Mouse (Mus musculus): Measurements from ENCODE around the gene Gm10272. TPM values are rescaled to one million over a fixed set of nuclear protein-coding genes. Genes with fewer than 3 reads are reported as not detected.

Gene Gm10272
- polyA plus RNA-seq (2015; fragmentation: Illumina TruSeq; extraction: RNeasy Lipid Tissue Mini Kit (QIAGEN cat#74804); ENCODE audit: insufficient read depth, low replicate concordance), result not detected

DNA sequence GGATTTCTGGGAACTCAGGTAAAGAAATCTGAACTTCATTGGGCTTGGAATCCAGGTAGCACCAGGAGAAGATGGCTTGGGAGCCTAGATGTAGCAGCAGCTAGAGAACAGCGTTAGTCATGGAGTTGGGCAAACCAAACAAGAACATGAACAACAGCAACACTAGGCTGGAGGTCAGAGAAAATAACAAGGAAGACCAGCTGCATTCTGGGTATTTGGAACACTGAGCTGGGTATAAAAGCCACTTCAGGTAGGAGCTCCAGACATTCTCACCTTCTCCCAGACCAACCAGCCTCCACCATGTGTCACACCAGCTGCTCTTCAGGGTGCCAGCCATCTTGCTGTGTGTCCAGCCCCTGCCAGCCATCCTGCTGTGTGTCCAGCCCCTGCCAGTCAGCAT is at the start of gene Gm10272:
TSS of gene Gm10272 (plus strand) at position 301 of the 400 bp plus-strand sequence.

DNA sequence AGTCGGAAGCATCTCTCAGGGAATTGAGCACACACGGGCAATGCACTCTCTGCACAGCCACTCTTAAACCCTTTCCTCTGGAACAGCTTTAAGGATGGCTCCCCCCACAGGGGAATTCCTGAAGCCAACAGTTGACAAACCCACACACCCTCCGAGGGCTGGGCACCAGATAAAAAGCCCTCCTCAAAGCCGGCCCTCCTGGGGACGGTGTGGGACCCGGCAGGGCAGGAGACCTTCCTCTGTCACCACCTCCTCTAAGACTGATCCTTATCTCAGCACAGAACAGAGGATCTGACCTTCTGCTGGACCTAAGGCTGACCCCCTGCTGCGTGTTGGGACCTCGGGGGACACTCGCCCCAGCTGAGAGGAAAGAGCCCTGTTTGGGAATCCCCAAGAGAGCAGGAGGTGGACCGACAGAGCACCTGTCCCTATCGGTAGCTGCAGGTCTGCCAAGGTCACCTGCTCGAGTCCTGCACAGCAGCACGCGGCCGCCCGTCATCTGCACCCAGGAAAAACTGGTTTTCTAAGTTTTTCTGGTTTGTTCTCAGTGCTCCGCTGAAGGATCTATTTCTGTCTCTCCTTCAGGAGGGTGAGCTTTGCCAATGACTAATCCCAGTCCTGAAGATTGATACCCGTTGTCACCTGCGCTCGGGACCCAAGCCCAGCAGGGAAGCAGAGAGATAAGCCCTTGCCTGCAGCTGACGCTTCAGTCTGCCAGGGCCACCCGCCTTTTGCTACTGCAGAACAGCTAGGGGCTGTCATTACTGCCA is 20.3 kb upstream of the Gm10272 start, which contains the start of gene Tspear:
TSS of gene Tspear (plus strand) at position 675 of the 770 bp plus-strand sequence.

DNA sequence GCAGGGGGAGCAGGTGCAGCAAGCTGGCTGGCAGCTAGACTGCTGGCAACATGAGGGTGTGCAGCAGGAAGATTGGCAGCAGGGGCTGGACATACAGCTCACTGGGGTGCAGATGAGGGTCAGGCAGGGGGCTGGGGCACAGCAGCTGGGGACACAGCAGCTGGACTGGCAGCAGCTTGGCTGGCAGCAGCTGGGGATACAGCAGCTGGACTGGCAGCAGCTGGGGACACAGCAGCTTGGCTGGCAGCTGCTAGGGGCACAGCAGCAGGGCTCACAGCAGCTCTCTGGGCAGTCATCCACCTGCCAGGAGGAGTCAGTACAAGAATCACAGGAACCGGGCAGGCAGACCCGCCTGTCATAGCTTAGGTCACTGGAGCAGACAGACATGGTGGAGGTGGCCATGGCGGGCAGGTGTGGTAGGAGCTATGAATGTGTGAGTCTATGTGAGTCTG is 16.0 kb upstream of the Gm10272 start, which contains the start of gene Gm19402:
TSS of gene Gm19402 (minus strand) at position 402 of the 452 bp plus-strand sequence.

DNA sequence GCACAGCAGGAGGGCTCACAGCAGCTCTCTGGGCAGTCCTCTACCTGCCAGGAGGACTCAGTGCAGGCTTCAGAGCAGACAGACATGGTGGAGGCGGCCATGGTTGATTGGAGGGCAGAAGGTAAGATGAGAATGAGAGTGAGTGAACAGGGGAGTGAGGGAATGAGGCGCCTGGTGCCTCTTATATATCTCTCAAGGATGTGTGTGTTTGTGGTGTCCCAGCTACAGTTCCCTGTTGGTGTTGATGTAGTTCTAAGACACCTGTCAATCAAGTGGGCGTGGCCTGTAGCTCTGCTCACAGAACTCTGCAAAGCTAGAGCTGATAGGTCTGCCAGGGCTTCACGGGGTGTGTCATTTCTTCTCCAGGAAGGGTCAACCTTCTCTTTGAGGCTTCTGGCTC is 9.3 kb upstream of the Gm10272 start, which contains the start of gene Gm9508:
TSS of gene Gm9508 (minus strand) at position 101 of the 400 bp plus-strand sequence.

DNA sequence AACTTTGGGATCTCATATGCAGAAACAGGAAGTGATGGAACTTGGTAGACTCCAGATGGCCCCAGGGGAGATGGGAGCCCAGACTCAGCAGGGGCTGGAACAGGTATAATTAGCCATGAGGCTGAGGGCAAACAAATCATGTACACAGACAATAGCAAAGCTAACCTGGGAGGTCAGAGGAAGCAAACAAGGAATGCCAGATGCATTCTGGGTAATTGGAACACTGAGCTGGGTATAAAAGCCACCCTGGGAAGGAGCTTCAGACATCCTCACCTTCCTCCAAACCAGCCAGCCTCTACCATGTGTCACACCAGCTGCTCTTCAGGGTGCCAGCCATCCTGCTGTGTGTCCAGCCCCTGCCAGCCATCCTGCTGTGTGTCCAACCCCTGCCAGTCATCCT is 4.7 kb downstream of the Gm10272 start, which contains the start of gene Gm10024:
TSS of gene Gm10024 (plus strand) at position 301 of the 400 bp plus-strand sequence.

DNA sequence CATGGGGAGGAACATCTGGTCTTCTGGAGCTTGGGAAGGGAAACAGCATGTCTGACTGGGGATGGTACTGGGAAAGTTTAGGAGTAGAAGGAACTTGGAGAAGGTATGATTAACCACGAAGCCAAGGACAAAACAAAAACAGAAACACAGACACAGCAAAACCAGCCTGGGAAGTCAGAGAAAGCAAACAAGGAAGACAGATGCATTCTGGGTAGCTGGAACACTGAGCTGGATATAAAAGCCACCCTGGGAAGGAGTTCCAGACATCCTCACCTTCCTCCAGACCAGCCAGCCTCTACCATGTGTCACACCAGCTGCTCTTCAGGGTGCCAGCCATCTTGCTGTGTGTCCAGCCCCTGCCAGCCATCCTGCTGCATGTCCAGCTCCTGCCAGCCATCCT is 9.1 kb downstream of the Gm10272 start, which contains the start of gene Gm10142:
TSS of gene Gm10142 (plus strand) at position 301 of the 400 bp plus-strand sequence.

DNA sequence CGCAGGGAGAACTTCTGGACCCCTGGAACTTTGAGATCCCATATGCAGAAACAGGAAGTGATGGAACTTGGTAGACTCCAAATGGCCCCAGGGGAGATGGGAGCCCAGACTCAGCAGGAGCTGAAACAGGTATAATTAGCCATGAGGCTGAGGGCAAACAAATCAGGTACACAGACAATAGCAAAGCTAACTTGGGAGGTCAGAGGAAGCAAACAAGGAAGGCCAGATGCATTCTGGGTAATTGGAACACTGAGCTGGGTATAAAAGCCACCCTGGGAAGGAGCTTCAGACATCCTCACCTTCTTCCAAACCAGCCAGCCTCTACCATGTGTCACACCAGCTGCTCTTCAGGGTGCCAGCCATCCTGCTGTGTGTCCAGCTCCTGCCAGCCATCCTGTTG is 13.9 kb downstream of the Gm10272 start, which contains the start of gene Krtap12-1:
TSS of gene Krtap12-1 (plus strand) at position 301 of the 400 bp plus-strand sequence.

DNA sequence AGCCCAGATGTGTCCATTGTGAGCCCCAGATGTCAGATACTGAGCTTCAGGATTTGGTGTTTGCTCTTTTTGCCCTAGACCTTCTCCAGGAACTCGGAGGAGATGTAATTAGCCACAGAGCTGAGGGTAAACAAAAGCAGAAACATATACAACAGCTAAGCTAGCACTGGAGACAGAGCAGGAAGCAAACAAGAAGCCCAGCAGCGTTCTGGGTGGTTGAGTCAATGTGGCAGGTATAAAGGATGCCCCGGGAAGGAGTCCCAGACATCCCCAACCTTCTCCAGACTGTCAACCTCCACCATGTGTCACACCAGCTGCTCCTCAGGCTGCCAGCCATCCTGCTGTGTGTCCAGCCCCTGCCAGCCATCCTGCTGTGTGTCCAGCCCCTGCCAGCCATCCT is 19.8 kb downstream of the Gm10272 start, which contains the start of gene Gm10100:
TSS of gene Gm10100 (plus strand) at position 301 of the 400 bp plus-strand sequence.

DNA sequence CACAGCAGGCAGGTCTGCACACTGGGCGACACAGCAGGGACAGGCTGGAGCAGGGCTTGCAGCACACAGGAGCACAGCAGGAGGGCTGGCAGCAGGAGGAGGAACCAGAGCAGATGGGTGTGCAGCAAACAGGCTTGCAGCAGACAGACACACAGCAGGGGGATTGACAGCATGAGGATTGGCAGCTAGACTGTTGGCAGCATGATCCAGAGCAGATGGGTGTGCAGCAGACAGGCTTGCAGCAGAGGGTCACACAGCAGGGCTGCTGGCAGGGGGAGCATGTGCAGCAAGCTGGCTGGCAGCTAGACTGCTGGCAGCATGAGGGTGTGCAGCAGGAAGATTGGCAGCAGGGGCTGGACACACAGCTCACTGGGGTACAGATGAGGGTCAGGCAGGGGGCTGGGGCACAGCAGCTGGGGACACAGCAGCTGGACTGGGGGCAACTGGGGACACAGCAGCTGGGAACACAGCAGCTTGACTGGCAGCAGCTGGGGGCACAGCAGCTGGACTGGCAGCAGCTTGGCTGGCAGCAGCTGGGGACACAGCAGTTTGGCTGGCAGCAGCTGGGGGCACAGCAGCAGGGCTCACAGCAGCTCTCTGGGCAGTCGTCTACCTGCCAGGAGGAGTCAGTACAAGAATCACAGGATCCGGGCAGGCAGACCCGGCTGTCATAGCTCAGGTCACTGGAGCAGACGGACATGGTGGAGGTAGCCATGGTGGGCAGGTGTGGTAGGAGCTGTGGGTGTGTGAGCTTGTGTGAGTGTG is 35.7 kb downstream of the Gm10272 start, which contains the start of gene Gm18596:
TSS of gene Gm18596 (minus strand) at position 715 of the 765 bp plus-strand sequence.

DNA sequence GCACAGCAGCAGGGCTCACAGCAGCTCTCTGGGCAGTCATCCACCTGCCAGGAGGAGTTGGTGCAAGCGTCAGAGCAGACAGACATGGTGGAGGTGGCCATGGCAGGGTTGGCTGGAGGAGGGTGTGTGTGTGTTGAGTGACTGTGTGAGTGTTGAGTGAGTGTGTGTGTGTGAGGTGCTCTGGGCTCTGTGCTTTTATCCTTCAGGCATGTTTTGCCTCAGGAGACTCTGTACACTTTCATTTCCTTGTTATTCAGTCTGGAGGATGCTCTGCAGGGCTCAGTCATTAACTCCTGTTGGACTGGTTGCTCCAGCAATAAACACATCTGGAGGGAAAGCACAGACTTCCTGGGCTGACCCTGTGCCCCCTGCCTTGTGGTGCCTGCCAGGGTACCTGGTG is 44.8 kb downstream of the Gm10272 start, which contains the start of gene Gm9736:
TSS of gene Gm9736 (minus strand) at position 101 of the 400 bp plus-strand sequence.

Other genes with a start within 250 kb of the Gm10272 start
- gene Fam207a, start 190.8 kb upstream of the Gm10272 start, polyA plus RNA-seq (2015; fragmentation: Illumina TruSeq; extraction: RNeasy Lipid Tissue Mini Kit (QIAGEN cat#74804); ENCODE audit: insufficient read depth, low replicate concordance), result 8.7 TPM
- gene Itgb2, start 176.4 kb upstream of the Gm10272 start, polyA plus RNA-seq (2015; fragmentation: Illumina TruSeq; extraction: RNeasy Lipid Tissue Mini Kit (QIAGEN cat#74804); ENCODE audit: insufficient read depth, low replicate concordance), result 140 TPM
- 83.9 TPM for gene Pttg1ip, start 124.9 kb upstream of the Gm10272 start, polyA plus RNA-seq (2015; fragmentation: Illumina TruSeq; extraction: RNeasy Lipid Tissue Mini Kit (QIAGEN cat#74804); ENCODE audit: insufficient read depth, low replicate concordance)
- gene Sumo3, start 100.5 kb upstream of the Gm10272 start, polyA plus RNA-seq (2015; fragmentation: Illumina TruSeq; extraction: RNeasy Lipid Tissue Mini Kit (QIAGEN cat#74804); ENCODE audit: insufficient read depth, low replicate concordance), result 158 TPM
- not detected for gene Gm49325, start 100.4 kb upstream of the Gm10272 start, polyA plus RNA-seq (2015; fragmentation: Illumina TruSeq; extraction: RNeasy Lipid Tissue Mini Kit (QIAGEN cat#74804); ENCODE audit: insufficient read depth, low replicate concordance)
- gene Ube2g2, start 84.4 kb upstream of the Gm10272 start, polyA plus RNA-seq (2015; fragmentation: Illumina TruSeq; extraction: RNeasy Lipid Tissue Mini Kit (QIAGEN cat#74804); ENCODE audit: insufficient read depth, low replicate concordance), result 33.2 TPM
- gene Tspear, start 20.1 kb upstream of the Gm10272 start, polyA plus RNA-seq (2015; fragmentation: Illumina TruSeq; extraction: RNeasy Lipid Tissue Mini Kit (QIAGEN cat#74804); ENCODE audit: insufficient read depth, low replicate concordance), result 0.23 TPM
- not detected for gene Gm19402, start 15.9 kb upstream of the Gm10272 start, polyA plus RNA-seq (2015; fragmentation: Illumina TruSeq; extraction: RNeasy Lipid Tissue Mini Kit (QIAGEN cat#74804); ENCODE audit: insufficient read depth, low replicate concordance)
- gene Gm9508, start 9.4 kb upstream of the Gm10272 start, polyA plus RNA-seq (2015; fragmentation: Illumina TruSeq; extraction: RNeasy Lipid Tissue Mini Kit (QIAGEN cat#74804); ENCODE audit: insufficient read depth, low replicate concordance), result not detected
- not detected for gene Gm10024, start 4.8 kb downstream of the Gm10272 start, polyA plus RNA-seq (2015; fragmentation: Illumina TruSeq; extraction: RNeasy Lipid Tissue Mini Kit (QIAGEN cat#74804); ENCODE audit: insufficient read depth, low replicate concordance)
- not detected for gene Gm10142, start 9.2 kb downstream of the Gm10272 start, polyA plus RNA-seq (2015; fragmentation: Illumina TruSeq; extraction: RNeasy Lipid Tissue Mini Kit (QIAGEN cat#74804); ENCODE audit: insufficient read depth, low replicate concordance)
- gene Krtap12-1, start 14.0 kb downstream of the Gm10272 start, polyA plus RNA-seq (2015; fragmentation: Illumina TruSeq; extraction: RNeasy Lipid Tissue Mini Kit (QIAGEN cat#74804); ENCODE audit: insufficient read depth, low replicate concordance), result not detected
- gene Gm10100, start 19.9 kb downstream of the Gm10272 start, polyA plus RNA-seq (2015; fragmentation: Illumina TruSeq; extraction: RNeasy Lipid Tissue Mini Kit (QIAGEN cat#74804); ENCODE audit: insufficient read depth, low replicate concordance), result not detected
- gene Gm18596, start 36.0 kb downstream of the Gm10272 start, polyA plus RNA-seq (2015; fragmentation: Illumina TruSeq; extraction: RNeasy Lipid Tissue Mini Kit (QIAGEN cat#74804); ENCODE audit: insufficient read depth, low replicate concordance), result not detected
- not detected for gene Gm9736, start 44.7 kb downstream of the Gm10272 start, polyA plus RNA-seq (2015; fragmentation: Illumina TruSeq; extraction: RNeasy Lipid Tissue Mini Kit (QIAGEN cat#74804); ENCODE audit: insufficient read depth, low replicate concordance)
- gene Gm3233, start 53.1 kb downstream of the Gm10272 start, polyA plus RNA-seq (2015; fragmentation: Illumina TruSeq; extraction: RNeasy Lipid Tissue Mini Kit (QIAGEN cat#74804); ENCODE audit: insufficient read depth, low replicate concordance), result not detected
- not detected for gene Gm3238, start 64.7 kb downstream of the Gm10272 start, polyA plus RNA-seq (2015; fragmentation: Illumina TruSeq; extraction: RNeasy Lipid Tissue Mini Kit (QIAGEN cat#74804); ENCODE audit: insufficient read depth, low replicate concordance)
- not detected for gene Gm7138, start 70.3 kb downstream of the Gm10272 start, polyA plus RNA-seq (2015; fragmentation: Illumina TruSeq; extraction: RNeasy Lipid Tissue Mini Kit (QIAGEN cat#74804); ENCODE audit: insufficient read depth, low replicate concordance)
- gene Gm3250, start 75.9 kb downstream of the Gm10272 start, polyA plus RNA-seq (2015; fragmentation: Illumina TruSeq; extraction: RNeasy Lipid Tissue Mini Kit (QIAGEN cat#74804); ENCODE audit: insufficient read depth, low replicate concordance), result not detected
- not detected for gene Gm7137, start 81.6 kb downstream of the Gm10272 start, polyA plus RNA-seq (2015; fragmentation: Illumina TruSeq; extraction: RNeasy Lipid Tissue Mini Kit (QIAGEN cat#74804); ENCODE audit: insufficient read depth, low replicate concordance)
- not detected for gene Gm9639, start 88.5 kb downstream of the Gm10272 start, polyA plus RNA-seq (2015; fragmentation: Illumina TruSeq; extraction: RNeasy Lipid Tissue Mini Kit (QIAGEN cat#74804); ENCODE audit: insufficient read depth, low replicate concordance)
- not detected for gene Gm19668, start 92.5 kb downstream of the Gm10272 start, polyA plus RNA-seq (2015; fragmentation: Illumina TruSeq; extraction: RNeasy Lipid Tissue Mini Kit (QIAGEN cat#74804); ENCODE audit: insufficient read depth, low replicate concordance)
- gene Gm9507, start 105.2 kb downstream of the Gm10272 start, polyA plus RNA-seq (2015; fragmentation: Illumina TruSeq; extraction: RNeasy Lipid Tissue Mini Kit (QIAGEN cat#74804); ENCODE audit: insufficient read depth, low replicate concordance), result not detected
- not detected for gene Gm2696, start 108.1 kb downstream of the Gm10272 start, polyA plus RNA-seq (2015; fragmentation: Illumina TruSeq; extraction: RNeasy Lipid Tissue Mini Kit (QIAGEN cat#74804); ENCODE audit: insufficient read depth, low replicate concordance)
- gene Krtap10-4, start 120.5 kb downstream of the Gm10272 start, polyA plus RNA-seq (2015; fragmentation: Illumina TruSeq; extraction: RNeasy Lipid Tissue Mini Kit (QIAGEN cat#74804); ENCODE audit: insufficient read depth, low replicate concordance), result not detected
- not detected for gene Krtap10-10, start 129.3 kb downstream of the Gm10272 start, polyA plus RNA-seq (2015; fragmentation: Illumina TruSeq; extraction: RNeasy Lipid Tissue Mini Kit (QIAGEN cat#74804); ENCODE audit: insufficient read depth, low replicate concordance)
- not detected for gene Gm36176, start 140.2 kb downstream of the Gm10272 start, polyA plus RNA-seq (2015; fragmentation: Illumina TruSeq; extraction: RNeasy Lipid Tissue Mini Kit (QIAGEN cat#74804); ENCODE audit: insufficient read depth, low replicate concordance)
- not detected for gene Gm10318, start 146.2 kb downstream of the Gm10272 start, polyA plus RNA-seq (2015; fragmentation: Illumina TruSeq; extraction: RNeasy Lipid Tissue Mini Kit (QIAGEN cat#74804); ENCODE audit: insufficient read depth, low replicate concordance)
- not detected for gene Gm3285, start 155.3 kb downstream of the Gm10272 start, polyA plus RNA-seq (2015; fragmentation: Illumina TruSeq; extraction: RNeasy Lipid Tissue Mini Kit (QIAGEN cat#74804); ENCODE audit: insufficient read depth, low replicate concordance)
- 1.2 TPM for gene Lrrc3, start 195.9 kb downstream of the Gm10272 start, polyA plus RNA-seq (2015; fragmentation: Illumina TruSeq; extraction: RNeasy Lipid Tissue Mini Kit (QIAGEN cat#74804); ENCODE audit: insufficient read depth, low replicate concordance)